Mouse (Mus musculus) right cerebral cortex, adult 2 months (tissue): ENCODE results near the gene AU040320.

Experiments
- DNase-seq, 2 experiments: peaks; one replicate each; pipeline ENCODE4 v3.0.0; 2021 to 2022; ENCODE audit warnings: low spot score in 2 of 2

Gene AU040320

GRCm38 (mm10) chr4:126852971-126853370 is 99.6 kb downstream of the AU040320 start:
- no peak for DNase-seq

- DNase-seq = no peak
Measured at GRCm38 (mm10) chr4:126860268-126860986, 107.1 kb downstream of the AU040320 start.

- DNase-seq = no peak
Measured at GRCm38 (mm10) chr4:126861514-126862266, 108.3 kb downstream of the AU040320 start.

GRCm38 (mm10) chr4:126868699-126869098 is 115.4 kb downstream of the AU040320 start:
- no peak for DNase-seq

- no peak for DNase-seq
Measured at GRCm38 (mm10) chr4:126872717-126873116, 119.4 kb downstream of the AU040320 start.

- no peak for DNase-seq
Measured at GRCm38 (mm10) chr4:126879560-126880275, 126.4 kb downstream of the AU040320 start.

GRCm38 (mm10) chr4:126883602-126884001 is 130.3 kb downstream of the AU040320 start:
- DNase-seq = no peak

GRCm38 (mm10) chr4:126885953-126886352 is 132.6 kb downstream of the AU040320 start:
- no peak for DNase-seq

- no peak for DNase-seq
Measured at GRCm38 (mm10) chr4:126889879-126890278, 136.5 kb downstream of the AU040320 start.
